Mouse (Mus musculus) stomach, postnatal 0 days (tissue): ENCODE measurements around the gene S1pr2. TPM values are rescaled to one million over a fixed set of nuclear protein-coding genes. Genes with fewer than 3 reads are reported as not detected.

Source experiments
- ATAC-seq: fragments of 200-750 bp; cut with Nextera tagmentation; 2 replicates; pipeline ENCODE4 v1.8.0; 2017; ENCODE audit not compliant: low FRiP score, low TSS enrichment
- DNase-seq: peaks from one replicate; pipeline ENCODE4 v3.0.0-alpha.2; 2016; ENCODE audit warnings: low spot score
- H3K27ac ChIP-seq: fragments of 300-500 bp; sonication (generic); replicated peaks from 2 replicates; pipeline ENCODE4 v1.5.1; 2014; ENCODE audit warnings: mild to moderate bottlenecking, control low read depth
- H3K27me3 ChIP-seq: fragments of 300-500 bp; sonication (generic); 2 replicates; pipeline ENCODE4 v1.6.1; 2014; ENCODE audit warnings: low read length; ENCODE audit not compliant: control insufficient read depth, insufficient read depth
- H3K36me3 ChIP-seq: fragments of 300-500 bp; sonication (generic); 2 replicates; pipeline ENCODE4 v1.6.1; 2014; ENCODE audit warnings: low read length, mixed read lengths; ENCODE audit not compliant: control insufficient read depth, insufficient read depth
- H3K4me1 ChIP-seq: fragments of 300-500 bp; sonication (generic); replicated peaks from 2 replicates; pipeline ENCODE4 v1.6.1; 2014; ENCODE audit warnings: antibody characterized with exemption; ENCODE audit not compliant: control insufficient read depth, insufficient read depth
- H3K4me2 ChIP-seq: fragments of 300-500 bp; sonication (generic); replicated peaks from 2 replicates; pipeline ENCODE4 v1.6.1; 2014; ENCODE audit warnings: low read depth, mild to moderate bottlenecking, control low read depth, moderate library complexity
- H3K4me3 ChIP-seq: fragments of 300-500 bp; sonication (generic); 2 replicates; pipeline ENCODE4 v1.5.1; 2014; ENCODE audit warnings: low read depth, low read length, control low read depth
- H3K9ac ChIP-seq: fragments of 300-500 bp; sonication (generic); 2 replicates; pipeline ENCODE4 v1.6.1; 2014; ENCODE audit warnings: mild to moderate bottlenecking, low read length, control low read depth, mixed read lengths
- H3K9me3 ChIP-seq: fragments of 300-500 bp; sonication (generic); 2 replicates; pipeline ENCODE4 v1.6.1; 2016; ENCODE audit warnings: low read length; ENCODE audit not compliant: control insufficient read depth
- CTCF ChIP-seq: IDR thresholded peaks from 2 replicates; pipeline ENCODE4 v1.5.1; 2016; ENCODE audit warnings: antibody characterized with exemption, low read depth, mild to moderate bottlenecking, moderate library complexity
- EP300 ChIP-seq: optimal IDR thresholded peaks from 2 replicates; pipeline ENCODE3; 2016; ENCODE audit warnings: antibody characterized with exemption
- WGBS: fragments of 180-500 bp; shearing (Covaris S2); extraction: QIAGEN DNeasy Blood & Tissue Kit; methylation state at CpG from one replicate; pipeline ENCODE4 v1.1.7; 2014; 5-methylcytosine and 5-hydroxymethylcytosine counted together
- polyA plus RNA-seq: library from polyadenylated mRNA; unstranded; fragments of >200 nt; fragmentation: Nextera tagmentation; extraction: Ambion mirVana; gene quantifications from 2 replicates; pipeline ENCODE4 v1.2.1, GENCODE M21; 2015

The S1pr2 gene
- polyA plus RNA-seq, 1 experiment from 2014 or later = 19.4 TPM

DNA sequence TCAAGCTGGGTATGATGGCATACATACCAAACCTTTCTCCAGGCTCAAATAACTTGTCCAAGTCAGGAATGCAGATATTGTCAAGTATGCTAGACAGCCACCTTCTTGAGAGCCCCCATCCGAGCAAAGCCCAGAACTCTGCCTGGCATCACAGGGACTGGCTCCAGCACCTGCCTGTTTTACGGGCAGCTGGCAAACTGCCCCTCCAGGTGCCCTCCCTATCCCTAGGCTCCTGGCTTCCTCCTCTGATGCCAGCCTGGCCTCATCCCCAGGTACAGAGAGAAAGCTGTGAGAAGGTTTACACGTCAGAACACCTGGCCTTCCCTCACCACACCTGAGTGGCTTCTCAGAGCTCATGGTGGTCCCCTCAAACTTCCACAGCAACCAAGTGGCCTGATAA lies 19.6 kb downstream of the S1pr2 start:
- H3K4me3 ChIP-seq = no peak overlapping the region
- H3K4me1 ChIP-seq = no peaks in the 10 kb centered on the region
- no peak for TF ChIP-seq CTCF
- no peak for TF ChIP-seq EP300
- no peak overlapping the region for H3K9ac ChIP-seq
- ATAC-seq (no peak), DNase-seq (no peak)
- 75% methylated on average over 3 of the region's 3 CpGs for WGBS
- H3K27me3 ChIP-seq = no peaks in the 10 kb centered on the region
- H3K27ac ChIP-seq = no peak overlapping the region
- no peak overlapping the region for H3K4me2 ChIP-seq
- H3K36me3 ChIP-seq = no peaks in the 10 kb centered on the region
- H3K9me3 ChIP-seq = no peaks in the 10 kb centered on the region

GRCm38 (mm10) chr9:20952520-20953227 lies 23.9 kb downstream of the S1pr2 start:
- Histone ChIP-seq H3K4me1 (no peaks in the 10 kb centered on the region), H3K27me3 (no peaks in the 10 kb centered on the region), H3K4me3 (peak overlapping the region; percentile 66), H3K4me2 (peak overlapping the region; percentile 90), H3K36me3 (no peaks in the 10 kb centered on the region), H3K9ac (peak overlapping the region; percentile 80), H3K27ac (peak overlapping the region; percentile 83), H3K9me3 (no peaks in the 10 kb centered on the region)
- ATAC-seq = peak; percentile 95
- WGBS = under 1% methylated on average over 50 of the region's 51 CpGs
- TF ChIP-seq CTCF = peak; percentile 53
- TF ChIP-seq EP300 = no peak
- DNase-seq = peak; percentile 96

DNA sequence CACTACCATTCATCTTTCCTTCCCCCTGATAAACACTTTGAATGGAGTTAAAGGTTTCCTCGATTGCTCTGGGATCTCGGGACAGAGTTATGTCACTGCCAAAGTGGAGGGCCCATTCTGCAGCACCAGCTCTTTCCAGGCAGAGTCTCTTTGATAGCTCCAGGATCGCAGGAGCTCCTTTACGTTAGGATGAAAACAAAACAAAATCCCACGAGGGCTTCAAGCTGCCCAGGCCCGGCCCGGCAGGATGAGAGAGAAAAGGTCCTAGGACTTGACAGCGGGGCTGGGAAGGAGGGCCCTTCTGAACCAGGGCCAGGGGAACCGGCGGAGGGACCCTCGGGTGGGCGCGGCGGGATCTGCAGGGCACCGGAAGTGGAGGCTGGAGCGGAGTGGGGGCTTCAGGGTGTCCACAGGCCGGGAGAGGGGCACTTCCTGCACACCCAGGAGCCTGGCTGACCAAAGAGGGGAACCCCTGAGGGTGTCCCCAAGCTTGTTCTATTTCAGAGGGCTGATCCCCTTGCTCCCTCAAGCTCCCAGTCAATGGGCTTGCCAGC lies 24.5 kb downstream of the S1pr2 start:
- Histone ChIP-seq H3K27me3 (no peaks in the 10 kb centered on the region), H3K9me3 (no peaks in the 10 kb centered on the region), H3K9ac (peak overlapping the region; percentile 80), H3K4me3 (peak overlapping the region; percentile 66), H3K4me1 (no peaks in the 10 kb centered on the region), H3K36me3 (no peaks in the 10 kb centered on the region), H3K4me2 (peak overlapping the region; percentile 90), H3K27ac (peak overlapping the region; percentile 83)
- ATAC-seq = no peak; the same call in 1 of the 2 replicates
- TF ChIP-seq EP300 (no peak), CTCF (no peak)
- DNase-seq = no peak
- WGBS = 0% methylated on average over 16 of the region's 17 CpGs

- Histone ChIP-seq H3K4me2 (peak overlapping the region; percentile 90), H3K27ac (peak overlapping the region; percentile 83), H3K36me3 (no peaks in the 10 kb centered on the region), H3K4me1 (no peaks in the 10 kb centered on the region), H3K4me3 (peak overlapping the region; percentile 66), H3K27me3 (no peaks in the 10 kb centered on the region), H3K9me3 (no peaks in the 10 kb centered on the region), H3K9ac (peak overlapping the region; percentile 80)
- 3% methylated on average over 14 of the region's 14 CpGs for WGBS
- DNase-seq = peak; percentile 76
- peak; percentile 64 for ATAC-seq
- TF ChIP-seq EP300 (no peak), CTCF (no peak)
Measured at GRCm38 (mm10) chr9:20951441-20951840, 25.1 kb downstream of the S1pr2 start.

DNA sequence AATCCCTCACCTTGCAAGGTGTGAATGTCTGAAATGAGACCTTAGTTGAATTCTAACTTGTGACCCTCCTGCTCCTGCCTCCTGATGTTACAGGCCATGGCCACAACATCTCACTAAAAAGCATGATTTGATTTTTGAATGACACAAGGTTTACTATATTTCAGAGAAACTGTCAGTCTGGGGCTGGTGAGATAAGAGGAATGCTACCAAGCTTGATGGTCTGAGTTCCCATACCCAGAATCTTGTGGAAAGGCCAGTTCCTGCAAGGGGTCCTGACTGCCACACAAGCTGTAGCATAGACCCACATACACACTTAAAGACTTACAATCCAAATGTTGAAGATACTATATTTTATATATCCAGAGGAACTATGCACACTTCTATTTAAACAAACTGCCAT lies 26.2 kb downstream of the S1pr2 start:
- no peak for TF ChIP-seq CTCF
- no peak for TF ChIP-seq EP300
- ATAC-seq = no peak
- Histone ChIP-seq H3K4me3 (no peak overlapping the region), H3K9ac (no peak overlapping the region), H3K27me3 (no peaks in the 10 kb centered on the region), H3K4me2 (no peak overlapping the region), H3K27ac (no peak overlapping the region), H3K9me3 (no peaks in the 10 kb centered on the region), H3K4me1 (no peaks in the 10 kb centered on the region), H3K36me3 (no peaks in the 10 kb centered on the region)
- no peak for DNase-seq
